In genomic region chr15:101002466-101002865, GRCm38 (mm10) we compare ENCODE assay signal across 44 mouse cellular contexts. TPM values are rescaled to one million over a fixed set of nuclear protein-coding genes. Genes with fewer than 3 reads are reported as not detected.
"Had no signal": no experiment of that assay in that cellular context is flagged by ENCODE, and none has a peak within 500 bp of the region (broad histone marks: within the 10 kb centered on the region; RNA-seq: fewer than 3 reads in every experiment).

No protein-coding gene starts in this region.

- H3K9ac ChIP-seq: limb, embryonic 12.5 days; limb, embryonic 13.5 days; limb, embryonic 15.5 days; liver, embryonic 12.5 days; liver, embryonic 13.5 days; liver, embryonic 14.5 days; liver, embryonic 15.5 days; liver, postnatal 0 days; lung, embryonic 14.5 days; lung, embryonic 15.5 days; midbrain, embryonic 12.5 days; midbrain, embryonic 13.5 days; midbrain, embryonic 15.5 days; neural tube, embryonic 12.5 days; neural tube, embryonic 13.5 days had no signal

- ATAC-seq: liver, embryonic 12.5 days; liver, postnatal 0 days; lung, postnatal 0 days; midbrain, embryonic 13.5 days; midbrain, embryonic 15.5 days; midbrain, embryonic 16.5 days had no signal

- H3K27me3 ChIP-seq: limb, embryonic 13.5 days; limb, embryonic 15.5 days; midbrain, embryonic 15.5 days; neural tube, embryonic 12.5 days had no signal

- H3K4me1 ChIP-seq: liver, embryonic 12.5 days; liver, embryonic 13.5 days; liver, embryonic 15.5 days had no signal

- DNase-seq: liver; liver, embryonic 13.5 days; liver, postnatal 0 days; lung, adult 18-20 months; lung, adult 2 months; lung, embryonic 14.5 days; lung, postnatal 10 days; lung, postnatal 14 days; lung, postnatal 36 days; lung, postnatal 4 days had no signal

- H3K27ac ChIP-seq: limb, embryonic 10.5 days; limb, embryonic 12.5 days; limb, embryonic 13.5 days; limb, embryonic 15.5 days; liver, embryonic 12.5 days; liver, embryonic 13.5 days; liver, embryonic 14.5 days; liver, embryonic 15.5 days; lung, embryonic 15.5 days; macrophage; midbrain, embryonic 10.5 days; midbrain, embryonic 12.5 days; midbrain, embryonic 13.5 days; midbrain, embryonic 15.5 days; neural tube, embryonic 12.5 days; neural tube, embryonic 13.5 days had no signal

- H3K4me2 ChIP-seq: limb, embryonic 12.5 days; limb, embryonic 13.5 days; limb, embryonic 15.5 days; liver, embryonic 11.5 days; liver, embryonic 12.5 days; liver, embryonic 13.5 days; liver, embryonic 15.5 days; lung, embryonic 14.5 days; lung, embryonic 15.5 days; midbrain, embryonic 12.5 days; midbrain, embryonic 13.5 days; midbrain, embryonic 15.5 days; neural tube, embryonic 12.5 days; neural tube, embryonic 13.5 days had no signal

- H3K4me3 ChIP-seq: limb, embryonic 10.5 days; limb, embryonic 12.5 days; limb, embryonic 13.5 days; limb, embryonic 15.5 days; liver, embryonic 12.5 days; liver, embryonic 13.5 days; liver, embryonic 15.5 days; lung, embryonic 15.5 days; megakaryocyte, embryonic 14.5 days; midbrain, embryonic 10.5 days; midbrain, embryonic 12.5 days; midbrain, embryonic 13.5 days; midbrain, embryonic 15.5 days; myocyte; neural tube, embryonic 12.5 days; neural tube, embryonic 13.5 days had no signal

- H3K9me3 ChIP-seq: limb, embryonic 10.5 days; limb, embryonic 12.5 days; limb, embryonic 13.5 days; limb, embryonic 15.5 days; liver, embryonic 12.5 days; liver, embryonic 13.5 days; liver, embryonic 15.5 days; lung, embryonic 15.5 days; megakaryocyte, embryonic 14.5 days; midbrain, embryonic 10.5 days; midbrain, embryonic 12.5 days; midbrain, embryonic 13.5 days; midbrain, embryonic 15.5 days; neural tube, embryonic 12.5 days; neural tube, embryonic 13.5 days had no signal

- H3K36me3 ChIP-seq: limb, embryonic 10.5 days; limb, embryonic 12.5 days; limb, embryonic 13.5 days; limb, embryonic 15.5 days; liver, embryonic 12.5 days; liver, embryonic 13.5 days; liver, embryonic 15.5 days; lung, embryonic 15.5 days; midbrain, embryonic 15.5 days had no signal

RNA-seq across cellular contexts. Expression of gene Gm47841, which starts 44.7 kb away (rescaled TPM):
- total RNA-seq: left cerebral cortex, adult 8-10 months; left cerebral cortex, postnatal 14 days; left cerebral cortex, postnatal 25 days; left cerebral cortex, postnatal 36 days; liver, adult 2 months; megakaryocyte progenitor cell, adult 5-6 weeks; megakaryocyte, adult 5-6 weeks; megakaryocyte-erythroid progenitor cell, adult 5-6 weeks; midbrain, postnatal 0 days; monocyte, adult 5-6 weeks had no signal
- polyA plus RNA-seq: limb, embryonic 10.5 days; limb, embryonic 11.5 days; limb, embryonic 12.5 days; limb, embryonic 13.5 days; limb, embryonic 15.5 days; liver, adult 2 months; liver, embryonic 11.5 days; liver, embryonic 12.5 days; liver, embryonic 13.5 days; liver, embryonic 14.5 days; liver, embryonic 15.5 days; liver, embryonic 16.5 days; liver, postnatal 0 days; lung, embryonic 14.5 days; lung, embryonic 16.5 days; lung, postnatal 0 days; macrophage; midbrain, embryonic 10.5 days; midbrain, embryonic 12.5 days; midbrain, embryonic 13.5 days; midbrain, embryonic 15.5 days; midbrain, embryonic 16.5 days; midbrain, postnatal 0 days; myocyte; neural tube, embryonic 11.5 days; neural tube, embryonic 12.5 days; neural tube, embryonic 13.5 days had no signal
